Mouse (Mus musculus) ES-Bruce4 (cell line): ENCODE data around the gene Shc4.

ENCODE experiments used
- CTCF ChIP-seq: IDR thresholded peaks from one replicate; pipeline ENCODE4 v1.8.1; 2011; ENCODE audit warnings: low read depth, low read length
- EP300 ChIP-seq: IDR thresholded peaks from 2 replicates; pipeline ENCODE4 v1.6.1; 2011; ENCODE audit warnings: low read depth, low read length; ENCODE audit not compliant: insufficient read depth
- POLR2A ChIP-seq: IDR thresholded peaks from one replicate; pipeline ENCODE4 v1.8.1; 2011; ENCODE audit warnings: low read length; ENCODE audit not compliant: insufficient read depth

DNA sequence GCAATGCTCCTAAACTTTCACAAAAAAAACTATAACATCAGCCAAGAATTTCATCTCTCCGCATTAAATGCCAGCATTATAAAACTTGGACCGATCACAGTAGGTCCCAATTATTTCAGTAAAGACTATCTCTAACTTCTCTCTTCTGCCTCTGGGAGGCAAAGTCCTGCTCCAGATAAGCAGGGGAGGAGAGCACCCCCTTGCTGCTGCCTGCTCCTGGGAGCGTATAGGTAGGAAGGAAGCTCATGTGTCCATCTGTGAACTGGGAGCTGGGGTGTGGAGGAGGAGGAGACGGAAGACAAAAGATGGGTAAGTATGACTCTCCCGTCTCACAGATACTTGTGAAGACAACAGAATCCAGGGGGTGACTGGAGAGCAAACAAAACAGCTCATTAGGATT, 14.8 kb upstream of the Shc4 start:
- TF ChIP-seq CTCF (no peak), POLR2A (no peak), EP300 (no peak)
